Mouse (Mus musculus): ENCODE measurements around the gene Txnrd2. TPM values are rescaled to one million over a fixed set of nuclear protein-coding genes. Genes with fewer than 3 reads are reported as not detected.

The Txnrd2 gene
- polyA plus RNA-seq, 1 experiment = 4.3 TPM

DNA sequence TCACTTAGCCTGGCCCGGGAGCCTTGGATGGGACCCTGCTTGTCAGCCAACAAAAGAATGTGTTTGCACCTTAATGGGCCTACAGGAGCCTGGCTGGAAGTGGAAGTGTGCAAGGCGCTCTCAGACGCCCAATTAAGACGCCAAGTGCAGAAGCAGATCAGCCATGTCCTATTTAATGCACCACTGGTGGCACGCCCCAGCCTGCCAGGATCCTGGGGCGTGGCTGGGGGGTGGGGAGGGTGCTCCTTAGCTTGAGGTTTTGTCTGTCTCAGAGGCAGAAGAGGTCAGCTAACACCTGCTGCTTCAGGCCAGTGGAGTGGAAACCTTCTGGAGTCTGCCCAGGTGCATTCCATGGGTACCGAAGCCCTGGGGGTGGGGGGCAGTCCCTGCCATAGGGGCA, 53.5 kb downstream of the Txnrd2 start:
- Histone ChIP-seq H3K4me1 (ENCODE audit: control insufficient read depth, insufficient read depth, low read length) (no peaks in the 10 kb centered on the region), H3K27ac (ENCODE audit: control insufficient read depth, insufficient read depth, low read depth, low read length) (no peak overlapping the region), H3K36me3 (ENCODE audit: control insufficient read depth, insufficient read depth, low read length) (no peaks in the 10 kb centered on the region), H3K27me3 (ENCODE audit: control insufficient read depth, insufficient read depth, low read length) (no peaks in the 10 kb centered on the region), H3K4me3 (ENCODE audit: control insufficient read depth, low read depth, low read length) (no peak overlapping the region)
- TF ChIP-seq POLR2A (IDR thresholded peaks at IDR 0.05; ENCODE audit: control insufficient read depth, low read depth, low read length) = no peak
- no peak for TF ChIP-seq CTCF (IDR thresholded peaks at IDR 0.05; ENCODE audit: control insufficient read depth, insufficient read depth, insufficient replicate concordance, low read depth, low read length)

DNA sequence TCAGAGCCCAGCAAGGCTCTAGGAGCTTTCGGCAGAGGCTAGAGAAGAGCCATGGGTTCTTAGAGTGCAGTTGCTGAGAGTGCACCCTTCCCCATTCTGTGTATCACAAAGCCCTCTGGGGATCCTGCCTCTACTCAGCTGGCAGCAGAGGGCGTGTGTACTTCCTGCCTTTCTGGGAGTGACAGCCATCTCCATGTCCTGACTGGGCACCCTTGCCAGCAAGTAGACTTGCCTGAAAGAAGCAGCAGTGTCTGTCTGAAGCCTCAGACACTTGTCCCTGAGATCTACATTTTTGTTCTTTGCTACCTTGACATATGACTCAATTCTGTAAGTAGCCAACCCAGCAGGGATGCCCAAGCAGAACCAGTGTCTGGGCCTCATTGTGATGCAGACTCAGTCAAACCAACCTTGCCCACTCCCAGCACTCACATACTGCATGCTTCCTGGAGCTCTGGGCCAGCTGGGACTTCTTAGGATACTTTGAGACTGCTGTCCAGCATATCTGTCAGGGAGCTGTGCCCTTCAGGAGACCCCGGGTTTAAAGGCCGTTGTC, 54.8 kb downstream of the Txnrd2 start:
- Histone ChIP-seq H3K4me3 (ENCODE audit: control insufficient read depth, low read depth, low read length) (no peak overlapping the region), H3K4me1 (ENCODE audit: control insufficient read depth, insufficient read depth, low read length) (no peaks in the 10 kb centered on the region), H3K36me3 (ENCODE audit: control insufficient read depth, insufficient read depth, low read length) (no peaks in the 10 kb centered on the region), H3K27me3 (ENCODE audit: control insufficient read depth, insufficient read depth, low read length) (no peaks in the 10 kb centered on the region), H3K27ac (ENCODE audit: control insufficient read depth, insufficient read depth, low read depth, low read length) (no peak overlapping the region)
- TF ChIP-seq CTCF (IDR thresholded peaks at IDR 0.05; ENCODE audit: control insufficient read depth, insufficient read depth, insufficient replicate concordance, low read depth, low read length) (no peak), POLR2A (IDR thresholded peaks at IDR 0.05; ENCODE audit: control insufficient read depth, low read depth, low read length) (no peak)

DNA sequence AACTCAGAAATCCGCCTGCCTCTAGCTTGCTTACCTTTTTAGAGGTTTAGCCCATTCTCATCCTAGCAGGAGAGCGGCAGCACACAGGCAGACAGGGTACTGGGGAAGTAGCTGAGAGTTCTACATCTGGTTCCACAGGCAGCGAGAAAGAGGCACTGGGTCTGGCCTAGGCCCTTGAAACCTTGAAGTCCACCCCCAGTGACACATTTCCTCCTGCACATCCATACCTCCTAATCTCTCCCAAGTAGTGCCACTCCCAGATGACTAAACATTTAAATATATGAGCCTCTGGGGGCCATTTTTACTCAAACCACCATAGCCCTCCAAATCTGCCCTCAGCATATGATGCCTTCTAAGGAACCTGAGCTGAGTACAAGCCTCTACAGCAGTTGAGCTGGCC, 56.2 kb downstream of the Txnrd2 start:
- H3K27ac ChIP-seq (ENCODE audit: control insufficient read depth, insufficient read depth, low read depth, low read length) = no peak overlapping the region
- no peak overlapping the region for H3K4me3 ChIP-seq (ENCODE audit: control insufficient read depth, low read depth, low read length)
- H3K36me3 ChIP-seq (ENCODE audit: control insufficient read depth, insufficient read depth, low read length) = no peaks in the 10 kb centered on the region
- H3K27me3 ChIP-seq (ENCODE audit: control insufficient read depth, insufficient read depth, low read length) = no peaks in the 10 kb centered on the region
- no peaks in the 10 kb centered on the region for H3K4me1 ChIP-seq (ENCODE audit: control insufficient read depth, insufficient read depth, low read length)
- TF ChIP-seq POLR2A (IDR thresholded peaks at IDR 0.05; ENCODE audit: control insufficient read depth, low read depth, low read length) = no peak
- no peak for TF ChIP-seq CTCF (IDR thresholded peaks at IDR 0.05; ENCODE audit: control insufficient read depth, insufficient read depth, insufficient replicate concordance, low read depth, low read length)

DNA sequence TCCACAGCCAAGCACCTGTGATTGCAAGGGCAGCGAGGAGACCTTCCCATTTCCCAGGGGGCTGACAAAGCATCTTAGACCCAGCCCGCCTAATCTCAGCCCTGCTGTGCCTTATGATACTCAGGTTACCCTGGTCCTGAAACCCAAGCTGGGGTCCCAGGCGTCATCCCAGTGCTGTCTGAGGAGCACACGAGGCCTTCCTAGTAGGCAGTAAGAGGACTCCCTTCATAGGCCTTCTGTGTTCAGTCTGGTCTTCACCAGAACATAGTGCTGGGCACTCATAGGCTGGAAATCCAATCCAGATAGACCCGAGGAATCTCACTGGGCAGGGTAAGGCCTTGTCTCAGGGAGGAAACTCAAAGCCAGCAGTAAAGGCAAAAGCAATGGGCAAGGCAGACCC, 57.7 kb downstream of the Txnrd2 start:
- no peak overlapping the region for H3K27ac ChIP-seq (ENCODE audit: control insufficient read depth, insufficient read depth, low read depth, low read length)
- no peaks in the 10 kb centered on the region for H3K4me1 ChIP-seq (ENCODE audit: control insufficient read depth, insufficient read depth, low read length)
- no peaks in the 10 kb centered on the region for H3K27me3 ChIP-seq (ENCODE audit: control insufficient read depth, insufficient read depth, low read length)
- H3K36me3 ChIP-seq (ENCODE audit: control insufficient read depth, insufficient read depth, low read length) = no peaks in the 10 kb centered on the region
- TF ChIP-seq POLR2A (IDR thresholded peaks at IDR 0.05; ENCODE audit: control insufficient read depth, low read depth, low read length) (no peak), CTCF (IDR thresholded peaks at IDR 0.05; ENCODE audit: control insufficient read depth, insufficient read depth, insufficient replicate concordance, low read depth, low read length) (no peak)
- H3K4me3 ChIP-seq (ENCODE audit: control insufficient read depth, low read depth, low read length) = no peak overlapping the region

DNA sequence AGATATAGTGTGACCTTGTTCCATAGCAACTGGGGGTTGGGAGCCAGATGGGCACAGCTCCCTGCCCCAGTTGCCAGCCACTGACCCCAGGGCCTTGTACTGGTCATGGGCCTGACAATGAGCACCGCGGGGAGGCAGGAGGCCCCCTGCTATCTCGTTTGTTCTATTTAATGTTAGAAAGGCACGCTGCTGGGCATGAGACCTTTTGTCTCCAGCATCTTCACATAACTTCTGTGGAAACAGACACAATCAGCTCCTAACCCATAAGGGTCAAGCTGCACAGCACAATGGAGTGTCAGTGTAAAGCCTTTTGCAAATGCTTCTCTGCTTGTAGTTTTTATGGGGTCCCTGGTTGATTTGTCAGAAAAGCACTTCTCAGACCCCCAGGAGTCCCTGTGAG, 58.2 kb downstream of the Txnrd2 start:
- Histone ChIP-seq H3K4me3 (ENCODE audit: control insufficient read depth, low read depth, low read length) (no peak overlapping the region), H3K27ac (ENCODE audit: control insufficient read depth, insufficient read depth, low read depth, low read length) (no peak overlapping the region), H3K4me1 (ENCODE audit: control insufficient read depth, insufficient read depth, low read length) (no peaks in the 10 kb centered on the region), H3K36me3 (ENCODE audit: control insufficient read depth, insufficient read depth, low read length) (no peaks in the 10 kb centered on the region), H3K27me3 (ENCODE audit: control insufficient read depth, insufficient read depth, low read length) (no peaks in the 10 kb centered on the region)
- TF ChIP-seq POLR2A (IDR thresholded peaks at IDR 0.05; ENCODE audit: control insufficient read depth, low read depth, low read length) = no peak
- no peak for TF ChIP-seq CTCF (IDR thresholded peaks at IDR 0.05; ENCODE audit: control insufficient read depth, insufficient read depth, insufficient replicate concordance, low read depth, low read length)

DNA sequence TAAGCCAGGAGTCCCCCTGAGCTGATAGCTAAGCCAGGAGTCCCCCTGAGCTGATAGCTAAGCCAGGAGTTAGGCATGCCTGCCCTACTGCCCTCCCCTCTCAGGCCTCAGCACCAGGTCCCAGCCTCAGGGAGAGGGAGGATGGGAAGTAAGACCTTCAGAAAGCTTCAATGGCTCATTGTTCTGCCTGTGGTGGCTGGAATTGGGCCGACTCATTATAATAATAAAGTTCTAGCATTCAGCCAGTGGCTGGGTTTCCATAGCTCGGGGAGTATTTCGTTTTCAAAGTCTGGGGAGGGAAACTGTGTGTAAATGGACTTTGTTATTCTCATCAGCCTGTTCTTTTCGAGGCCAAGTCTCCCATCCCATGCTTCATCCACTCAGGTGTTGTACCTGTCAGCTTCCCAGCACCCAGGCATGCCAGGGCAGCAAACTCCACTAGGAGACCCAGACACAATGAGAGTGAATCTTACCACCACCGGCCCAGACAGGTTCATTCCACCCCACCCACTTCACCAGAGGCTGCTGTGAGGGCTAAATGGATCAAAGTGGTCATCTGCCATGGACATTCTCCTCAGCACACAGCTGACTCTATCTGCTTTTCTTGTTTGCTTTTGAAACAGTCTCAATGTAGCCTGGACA, 58.7 kb downstream of the Txnrd2 start:
- Histone ChIP-seq H3K4me3 (ENCODE audit: control insufficient read depth, low read depth, low read length) (no peak overlapping the region), H3K27me3 (ENCODE audit: control insufficient read depth, insufficient read depth, low read length) (no peaks in the 10 kb centered on the region), H3K4me1 (ENCODE audit: control insufficient read depth, insufficient read depth, low read length) (no peaks in the 10 kb centered on the region), H3K36me3 (ENCODE audit: control insufficient read depth, insufficient read depth, low read length) (no peaks in the 10 kb centered on the region), H3K27ac (ENCODE audit: control insufficient read depth, insufficient read depth, low read depth, low read length) (no peak overlapping the region)
- TF ChIP-seq POLR2A (IDR thresholded peaks at IDR 0.05; ENCODE audit: control insufficient read depth, low read depth, low read length) = no peak
- TF ChIP-seq CTCF (IDR thresholded peaks at IDR 0.05; ENCODE audit: control insufficient read depth, insufficient read depth, insufficient replicate concordance, low read depth, low read length) = no peak

DNA sequence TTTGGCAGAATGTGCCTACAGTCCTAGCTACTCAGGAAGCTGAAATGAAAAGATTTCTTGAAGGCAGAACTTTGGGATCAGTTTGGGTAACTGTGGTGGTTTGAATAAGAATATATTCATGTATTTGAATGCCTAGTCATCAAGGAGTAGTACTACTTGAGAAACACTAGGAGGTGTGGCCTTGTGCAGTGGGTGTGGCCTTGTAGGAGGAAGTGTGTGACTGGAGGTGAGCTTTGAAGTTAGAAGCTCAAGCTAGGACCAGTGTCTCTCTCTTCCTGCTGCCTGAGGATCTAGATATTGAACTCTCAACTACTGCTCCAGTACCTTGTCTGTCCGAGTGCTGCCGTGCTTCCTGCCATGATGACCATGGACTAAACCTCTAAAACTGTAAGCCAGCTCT, 59.9 kb downstream of the Txnrd2 start:
- H3K27ac ChIP-seq (ENCODE audit: control insufficient read depth, insufficient read depth, low read depth, low read length) = no peak overlapping the region
- H3K4me3 ChIP-seq (ENCODE audit: control insufficient read depth, low read depth, low read length) = no peak overlapping the region
- H3K4me1 ChIP-seq (ENCODE audit: control insufficient read depth, insufficient read depth, low read length) = no peaks in the 10 kb centered on the region
- no peaks in the 10 kb centered on the region for H3K36me3 ChIP-seq (ENCODE audit: control insufficient read depth, insufficient read depth, low read length)
- no peak for TF ChIP-seq CTCF (IDR thresholded peaks at IDR 0.05; ENCODE audit: control insufficient read depth, insufficient read depth, insufficient replicate concordance, low read depth, low read length)
- no peak for TF ChIP-seq POLR2A (IDR thresholded peaks at IDR 0.05; ENCODE audit: control insufficient read depth, low read depth, low read length)
- H3K27me3 ChIP-seq (ENCODE audit: control insufficient read depth, insufficient read depth, low read length) = no peaks in the 10 kb centered on the region

Data from testis, adult 2 months (tissue).